Mouse (Mus musculus): ENCODE measurements around the gene Serpinb11. TPM values are rescaled to one million over a fixed set of nuclear protein-coding genes. Genes with fewer than 3 reads are reported as not detected.

Serpinb11 gene
- polyA plus RNA-seq, 1 experiment from 2014 or later: not detected

DNA sequence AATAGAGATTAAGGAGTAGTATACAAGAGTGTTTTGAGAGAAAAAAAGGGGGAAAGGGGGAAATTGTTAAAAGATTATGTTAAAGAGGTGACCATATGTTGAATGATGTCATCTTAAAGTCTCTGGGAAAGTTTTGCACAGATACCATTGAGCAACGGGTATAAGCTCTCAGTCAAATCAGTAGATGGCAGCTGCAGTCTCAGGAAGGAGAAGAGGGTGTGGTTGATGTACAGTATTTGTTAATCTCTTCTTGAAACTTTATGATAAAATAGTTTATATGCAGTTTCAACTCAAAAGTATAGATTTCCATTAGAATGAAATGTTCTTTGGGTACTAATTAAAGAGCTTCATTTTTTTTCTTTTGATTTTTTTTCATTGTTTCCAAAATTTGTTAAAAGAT lies 36.5 kb downstream of the Serpinb11 start:
- Histone ChIP-seq H3K4me3 (no peak overlapping the region), H3K9me3 (no peaks in the 10 kb centered on the region), H3K27me3 (replicated peaks; ENCODE audit: low read depth, poor library complexity, severe bottlenecking) (no peaks in the 10 kb centered on the region), H3K27ac (replicated peaks) (no peak overlapping the region), H3K4me1 (no peaks in the 10 kb centered on the region), H3K36me3 (replicated peaks) (no peaks in the 10 kb centered on the region)
- WGBS: 80% methylated on average over 1 of the region's 1 CpGs
- no peak for DNase-seq (ENCODE audit: low spot score)

DNA sequence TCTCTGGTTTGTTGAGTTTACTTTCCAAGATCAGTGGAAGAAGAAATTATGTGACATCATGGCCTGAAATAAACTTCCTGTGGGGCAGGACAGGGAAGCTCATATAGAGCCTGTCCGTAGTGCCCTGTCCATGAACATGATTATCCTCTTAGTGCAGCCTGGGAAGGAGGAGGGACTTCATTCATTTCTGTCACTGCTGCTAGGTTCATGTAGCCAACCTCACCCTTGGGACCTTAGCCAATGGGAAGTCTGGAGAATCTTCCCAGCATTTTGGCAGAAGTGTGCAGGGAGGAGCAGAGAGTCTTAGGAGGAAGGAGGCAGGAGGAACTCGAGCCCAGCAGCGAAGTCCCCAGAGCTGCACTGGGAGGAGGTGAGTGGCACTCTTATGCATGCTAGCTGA lies 38.4 kb downstream of the Serpinb11 start, which contains the start of gene Serpinb7:
Serpinb7 (plus strand) TSS at position 301 of the 400 bp plus-strand sequence.
- Histone ChIP-seq H3K4me1 (no peaks in the 10 kb centered on the region), H3K4me3 (no peak within 1 kb of the TSS), H3K27me3 (replicated peaks; ENCODE audit: low read depth, poor library complexity, severe bottlenecking) (no peaks in the 10 kb centered on the region), H3K27ac (replicated peaks) (no peak within 1 kb of the TSS), H3K9me3 (no peaks in the 10 kb centered on the region), H3K36me3 (replicated peaks) (no peaks in the 10 kb centered on the region)
- 83% methylated on average over 3 of the region's 3 CpGs for WGBS
- DNase-seq (ENCODE audit: low spot score): no peak

DNA sequence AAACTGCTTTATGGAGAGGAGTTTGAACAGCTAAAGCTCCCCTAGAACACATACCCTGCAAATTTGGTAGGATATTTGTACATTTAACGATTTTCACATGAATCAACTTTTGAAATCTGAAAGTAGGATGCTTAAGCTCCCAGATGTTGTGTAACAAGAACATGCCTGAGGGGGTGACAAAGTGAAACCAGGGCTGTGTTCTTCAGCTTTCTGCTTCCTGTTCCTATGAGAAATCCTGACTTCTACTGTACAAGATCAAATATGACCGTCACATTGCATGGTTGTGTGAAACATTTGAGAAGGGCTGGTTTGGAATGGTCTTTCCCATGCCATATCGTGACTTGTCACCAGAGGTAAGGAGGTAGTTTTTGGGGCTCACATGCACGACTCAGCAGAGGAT lies 41.1 kb downstream of the Serpinb11 start:
- no peaks in the 10 kb centered on the region for H3K4me1 ChIP-seq
- DNase-seq (ENCODE audit: low spot score): no peak
- H3K9me3 ChIP-seq: no peaks in the 10 kb centered on the region
- H3K36me3 ChIP-seq (replicated peaks): no peaks in the 10 kb centered on the region
- H3K27me3 ChIP-seq (replicated peaks; ENCODE audit: low read depth, poor library complexity, severe bottlenecking): no peaks in the 10 kb centered on the region
- no peak overlapping the region for H3K4me3 ChIP-seq
- WGBS: 86% methylated on average over 4 of the region's 4 CpGs
- H3K27ac ChIP-seq (replicated peaks): no peak overlapping the region

DNA sequence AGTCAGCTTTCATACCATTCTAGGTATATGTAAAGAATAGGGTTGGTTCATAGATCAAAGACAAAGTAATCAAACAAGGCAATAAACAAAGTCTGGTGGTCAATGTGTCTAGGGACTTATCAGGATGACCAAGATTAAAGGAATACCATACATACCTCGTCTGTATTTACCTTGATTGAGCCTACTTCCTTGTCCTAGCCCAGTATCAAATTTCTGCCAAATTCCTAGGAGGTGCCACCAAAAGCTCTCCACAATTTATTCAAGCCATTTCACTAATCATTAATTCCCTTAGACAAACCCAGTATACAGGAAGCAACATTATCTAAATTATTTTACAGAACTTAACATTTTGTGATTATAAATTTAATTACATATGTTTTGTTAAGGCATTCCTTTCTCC lies 53.7 kb downstream of the Serpinb11 start:
- no peaks in the 10 kb centered on the region for H3K9me3 ChIP-seq
- no peak for DNase-seq (ENCODE audit: low spot score)
- H3K27me3 ChIP-seq (replicated peaks; ENCODE audit: low read depth, poor library complexity, severe bottlenecking): no peaks in the 10 kb centered on the region
- WGBS: 30% methylated on average over 1 of the region's 1 CpGs
- no peak overlapping the region for H3K4me3 ChIP-seq
- H3K27ac ChIP-seq (replicated peaks): no peak overlapping the region
- no peaks in the 10 kb centered on the region for H3K36me3 ChIP-seq (replicated peaks)
- no peaks in the 10 kb centered on the region for H3K4me1 ChIP-seq

DNA sequence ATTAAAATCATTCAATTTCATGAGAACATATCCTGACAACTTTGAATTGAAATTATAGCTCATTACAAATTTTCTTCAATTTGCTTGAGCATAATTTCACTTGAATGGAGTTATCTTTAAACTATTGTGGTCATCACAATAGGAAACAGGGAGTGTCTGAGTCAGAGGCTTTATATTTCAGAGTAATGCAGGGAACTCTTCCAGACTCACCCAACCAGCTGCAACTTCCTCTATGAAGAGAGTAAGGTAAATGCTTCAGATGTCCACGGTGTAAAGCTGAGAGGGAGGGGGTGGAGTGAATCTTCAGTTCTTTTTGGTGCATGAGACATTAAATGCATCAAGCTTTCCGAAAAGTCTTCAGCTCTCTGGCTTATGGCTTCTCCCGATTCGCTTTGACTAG lies 61.5 kb downstream of the Serpinb11 start:
- no peak overlapping the region for H3K27ac ChIP-seq (replicated peaks)
- H3K36me3 ChIP-seq (replicated peaks): no peaks in the 10 kb centered on the region
- no peak for DNase-seq (ENCODE audit: low spot score)
- WGBS: 80% methylated on average over 4 of the region's 4 CpGs
- no peaks in the 10 kb centered on the region for H3K4me1 ChIP-seq
- no peak overlapping the region for H3K4me3 ChIP-seq
- no peaks in the 10 kb centered on the region for H3K9me3 ChIP-seq
- no peaks in the 10 kb centered on the region for H3K27me3 ChIP-seq (replicated peaks; ENCODE audit: low read depth, poor library complexity, severe bottlenecking)

Other genes starting within 250 kb of the Serpinb11 start
- gene Serpinb3b, start 82.8 kb upstream of the Serpinb11 start, polyA plus RNA-seq (2016; fragmentation: Nextera tagmentation; extraction: Ambion mirVana): not detected in 2 replicates
- gene Serpinb3c, start 82.8 kb upstream of the Serpinb11 start, polyA plus RNA-seq (2016; fragmentation: Nextera tagmentation; extraction: Ambion mirVana): not detected in 2 replicates
- gene Serpinb7, start 38.5 kb downstream of the Serpinb11 start, polyA plus RNA-seq (2016; fragmentation: Nextera tagmentation; extraction: Ambion mirVana): not detected in 2 replicates
- 0.25 TPM in 1 of 2 replicates, not detected in the other for gene Serpinb2, start 150.2 kb downstream of the Serpinb11 start, polyA plus RNA-seq (2016; fragmentation: Nextera tagmentation; extraction: Ambion mirVana)
- gene Serpinb8, start 228.8 kb downstream of the Serpinb11 start, polyA plus RNA-seq (2016; fragmentation: Nextera tagmentation; extraction: Ambion mirVana): 1.2 and 1.6 TPM in 2 replicates

Data from embryonic facial prominence, embryonic 10.5 days (tissue).